Mouse (Mus musculus) forebrain, embryonic 14.5 days (tissue): ENCODE results near the gene Zbtb4. TPM values are rescaled to one million over a fixed set of nuclear protein-coding genes. Genes with fewer than 3 reads are reported as not detected.
A peak's percentile ranks its signal among the peaks of the same experiment; 100 is the strongest.

Source experiments
- ATAC-seq: fragments of 200-750 bp; cut with Nextera tagmentation; 2 replicates; pipeline ENCODE4 v1.8.0; 2017; ENCODE audit warnings: mild to moderate bottlenecking, moderate library complexity
- DNase-seq: peaks from one replicate; pipeline ENCODE4 v3.0.0-alpha.2; 2015; ENCODE audit warnings: low spot score
- H3K27ac ChIP-seq: fragments of 300-500 bp; sonication (generic); 2 replicates; pipeline ENCODE4 v1.5.1; 2014; ENCODE audit warnings: low read depth, mild to moderate bottlenecking, control low read depth, low read length, moderate library complexity
- H3K27me3 ChIP-seq: fragments of 300-500 bp; sonication (generic); replicated peaks from 2 replicates; pipeline ENCODE4 v1.6.1; 2014; ENCODE audit warnings: low read length, control low read depth, mixed read lengths; ENCODE audit not compliant: control insufficient read depth, insufficient read depth
- H3K36me3 ChIP-seq: fragments of 300-500 bp; sonication (generic); 2 replicates; pipeline ENCODE4 v1.6.1; 2014; ENCODE audit warnings: low read length, control low read depth; ENCODE audit not compliant: control insufficient read depth, insufficient read depth
- H3K4me1 ChIP-seq: fragments of 300-500 bp; sonication (generic); 2 replicates; pipeline ENCODE4 v1.6.1; 2014; ENCODE audit warnings: antibody characterized with exemption, low read length, control low read depth; ENCODE audit not compliant: control insufficient read depth, insufficient read depth
- H3K4me2 ChIP-seq: fragments of 300-500 bp; sonication (generic); 2 replicates; pipeline ENCODE4 v1.6.1; 2014; ENCODE audit warnings: mild to moderate bottlenecking, control low read depth, low read length
- H3K4me3 ChIP-seq: fragments of 300-500 bp; sonication (generic); 2 replicates; pipeline ENCODE4 v1.5.1; 2014; ENCODE audit warnings: low read depth, low read length, control low read depth
- H3K9ac ChIP-seq: fragments of 300-500 bp; sonication (generic); 2 replicates; pipeline ENCODE4 v1.6.1; 2014; ENCODE audit warnings: mild to moderate bottlenecking, low read length, control low read depth, moderate library complexity
- H3K9me3 ChIP-seq: fragments of 300-500 bp; sonication (generic); replicated peaks from 2 replicates; pipeline ENCODE4 v1.6.1; 2016; ENCODE audit warnings: low read length, control low read depth, mixed read lengths; ENCODE audit not compliant: control insufficient read depth
- WGBS: fragments of 180-500 bp; shearing (Covaris S2); extraction: QIAGEN DNeasy Blood & Tissue Kit; methylation state at CpG from one replicate; pipeline ENCODE4 v1.1.7; 2014; 5-methylcytosine and 5-hydroxymethylcytosine counted together
- polyA plus RNA-seq: library from polyadenylated mRNA; unstranded; fragments of >200 nt; fragmentation: Nextera tagmentation; extraction: Ambion mirVana; gene quantifications from 2 replicates; pipeline ENCODE4 v1.2.1, GENCODE M21; 2014

Zbtb4 gene
- polyA plus RNA-seq, 1 experiment from 2014 or later, result 2.1 TPM

DNA sequence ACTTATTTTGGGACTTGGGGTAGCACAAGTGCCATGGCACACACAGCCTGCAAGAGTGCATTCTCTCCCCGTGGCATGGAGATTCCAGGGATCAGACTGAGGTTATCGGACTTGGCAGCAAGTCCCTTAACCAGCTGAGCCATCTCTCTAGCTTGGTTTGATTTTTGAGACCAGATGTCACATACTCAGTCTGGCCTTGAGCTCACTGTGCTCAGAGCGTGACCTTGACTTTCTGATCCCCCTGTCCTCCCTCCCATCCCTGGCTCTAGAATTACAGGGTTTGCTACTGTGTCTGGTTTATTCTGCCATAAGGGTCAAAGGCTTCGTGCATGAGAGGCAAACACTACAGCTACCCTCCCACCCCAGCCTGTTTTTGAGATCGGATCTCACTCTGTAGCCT lies 23.7 kb downstream of the Zbtb4 start:
- H3K9ac ChIP-seq, result no peak overlapping the region
- DNase-seq (no peak), ATAC-seq (no peak)
- no peaks in the 10 kb centered on the region for H3K4me1 ChIP-seq
- no peak overlapping the region for H3K4me2 ChIP-seq
- H3K36me3 ChIP-seq, result no peaks in the 10 kb centered on the region
- WGBS, result 74% methylated on average over 5 of the region's 5 CpGs
- H3K4me3 ChIP-seq, result no peak overlapping the region
- H3K27me3 ChIP-seq, result no peaks in the 10 kb centered on the region
- no peaks in the 10 kb centered on the region for H3K9me3 ChIP-seq
- H3K27ac ChIP-seq, result no peak overlapping the region

DNA sequence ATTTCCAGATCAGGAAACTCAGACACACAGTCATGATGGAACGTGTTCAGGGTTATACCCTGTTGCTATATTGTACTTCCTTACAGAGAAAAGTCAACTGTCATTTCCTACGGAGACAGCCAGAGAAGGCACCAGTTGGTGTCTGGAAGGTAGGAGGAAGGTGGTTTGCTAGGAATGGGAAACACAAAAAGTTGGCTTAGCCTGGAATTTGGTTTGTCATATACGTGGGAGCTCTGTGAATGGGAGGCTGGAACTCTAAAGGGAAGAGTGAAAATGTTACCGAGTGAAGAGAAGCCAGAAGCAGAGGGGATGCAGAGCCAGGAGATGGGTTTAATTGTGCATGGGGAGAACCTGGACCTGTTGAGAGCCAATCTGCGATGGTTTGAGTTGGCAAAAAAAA lies 25.7 kb downstream of the Zbtb4 start:
- Histone ChIP-seq H3K4me2 (no peak overlapping the region), H3K36me3 (no peaks in the 10 kb centered on the region), H3K27ac (no peak overlapping the region), H3K9me3 (no peaks in the 10 kb centered on the region), H3K4me1 (no peaks in the 10 kb centered on the region), H3K9ac (no peak overlapping the region), H3K4me3 (no peak overlapping the region), H3K27me3 (no peaks in the 10 kb centered on the region)
- DNase-seq (no peak), ATAC-seq (no peak)
- 76% methylated on average over 5 of the region's 5 CpGs for WGBS

DNA sequence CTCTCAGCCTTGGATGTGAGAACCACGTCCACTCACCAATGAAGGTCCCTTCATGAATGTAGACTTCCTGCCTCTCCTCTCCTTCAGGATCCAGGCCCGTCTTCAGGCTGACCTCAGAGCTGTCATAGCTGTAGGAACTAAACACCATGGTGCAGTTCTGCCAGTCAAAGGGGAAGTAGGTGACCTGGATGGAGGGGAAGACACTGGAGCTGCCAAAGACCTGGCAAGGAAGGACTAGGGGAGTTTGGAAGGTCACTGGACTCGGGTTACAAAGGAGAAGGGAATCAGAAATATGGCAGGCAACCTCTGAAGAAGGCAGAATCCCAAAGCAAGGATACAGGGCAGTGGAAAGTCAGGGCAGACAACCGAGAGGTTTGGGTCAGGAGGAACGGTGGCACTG lies 27.7 kb downstream of the Zbtb4 start:
- Histone ChIP-seq H3K27me3 (no peaks in the 10 kb centered on the region; the same call in 1 of the 2 replicates), H3K27ac (no peak overlapping the region), H3K9ac (no peak overlapping the region), H3K36me3 (no peaks in the 10 kb centered on the region), H3K4me2 (no peak overlapping the region), H3K9me3 (no peaks in the 10 kb centered on the region), H3K4me3 (no peak overlapping the region), H3K4me1 (no peaks in the 10 kb centered on the region)
- 56% methylated on average over 5 of the region's 5 CpGs for WGBS
- DNase-seq (no peak), ATAC-seq (no peak)

DNA sequence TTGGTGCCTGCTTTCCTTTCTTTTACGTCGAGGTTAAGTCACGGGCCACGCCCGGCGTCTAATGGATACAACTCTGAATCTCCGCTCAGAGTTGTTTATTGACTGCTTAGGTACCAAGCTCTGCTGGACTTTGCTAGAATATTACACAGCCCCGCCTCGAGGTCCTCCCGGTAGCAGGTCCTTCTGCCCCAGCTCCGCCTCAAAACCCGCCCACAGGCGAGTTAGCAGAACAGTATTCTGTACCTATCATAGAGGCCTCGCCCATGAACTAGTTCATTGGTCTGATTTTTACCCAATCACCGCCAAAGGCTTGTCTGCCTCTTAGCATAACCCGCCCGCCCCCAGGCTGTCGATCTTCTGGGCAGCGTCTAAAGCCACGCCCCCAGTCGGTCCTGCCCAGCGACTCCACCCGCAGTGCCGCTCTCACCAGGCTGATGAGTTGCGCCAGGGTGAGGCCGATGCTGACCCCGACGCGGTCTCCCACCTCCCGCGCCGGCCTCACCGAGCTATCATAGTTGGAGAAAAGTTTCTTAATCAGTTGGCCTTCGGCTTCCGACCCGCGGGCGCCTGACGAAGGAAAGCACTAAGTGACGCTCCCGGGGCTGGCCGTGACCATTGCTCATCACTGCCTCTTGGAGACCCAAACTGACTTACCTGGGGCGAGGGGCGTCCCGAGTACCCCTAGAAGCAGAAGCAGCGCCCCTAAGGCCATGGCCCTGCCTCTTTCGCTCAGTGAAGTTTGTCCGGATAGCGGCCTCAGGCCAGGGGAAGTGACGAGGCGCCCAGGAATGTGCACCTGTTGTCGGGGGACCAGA lies 29.7 kb downstream of the Zbtb4 start, which contains the start of gene Chrnb1:
Gene Chrnb1 (minus strand): TSS at position 776 of the 815 bp plus-strand sequence.
- peak within 1 kb of the TSS; percentile 37 for H3K4me3 ChIP-seq
- H3K9me3 ChIP-seq, result no peaks in the 10 kb centered on the region
- WGBS, result 3% methylated on average over 52 of the region's 52 CpGs
- peak; percentile 93 for ATAC-seq
- H3K4me2 ChIP-seq, result peak within 1 kb of the TSS; percentile 75
- H3K4me1 ChIP-seq, result peaks cover 15% of the 10 kb centered on the region
- peak within 1 kb of the TSS; percentile 52 for H3K9ac ChIP-seq
- H3K27ac ChIP-seq, result no peak within 1 kb of the TSS
- H3K36me3 ChIP-seq, result no peaks in the 10 kb centered on the region
- DNase-seq, result peak; percentile 96
- H3K27me3 ChIP-seq, result no peaks in the 10 kb centered on the region; the same call in 1 of the 2 replicates

DNA sequence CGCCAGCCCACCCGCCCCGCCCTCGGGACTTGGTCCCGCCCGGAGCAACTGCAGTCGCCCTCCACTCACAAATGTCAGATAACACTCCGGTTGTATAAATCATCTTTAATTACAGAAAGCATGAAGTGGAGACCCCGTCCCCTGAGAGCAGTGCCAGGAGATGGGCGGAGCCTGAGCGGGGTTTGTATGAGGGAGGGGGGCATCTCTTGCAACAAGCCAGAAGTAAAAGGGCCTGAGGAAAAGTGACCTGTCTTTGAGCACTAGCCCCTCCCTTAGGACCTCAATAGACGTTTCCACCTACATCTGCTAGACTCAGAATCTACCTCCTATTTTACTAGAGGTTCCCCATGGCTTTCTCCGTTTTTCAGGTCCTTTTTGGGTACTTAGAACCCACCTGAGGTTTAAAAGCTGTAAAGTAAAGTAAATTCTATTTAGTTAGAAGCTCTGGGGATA lies 30.3 kb downstream of the Zbtb4 start:
- Histone ChIP-seq H3K4me3 (peak overlapping the region; percentile 37), H3K4me2 (peak overlapping the region; percentile 75), H3K36me3 (no peaks in the 10 kb centered on the region), H3K9me3 (no peaks in the 10 kb centered on the region), H3K27me3 (no peaks in the 10 kb centered on the region; the same call in 1 of the 2 replicates), H3K27ac (no peak overlapping the region), H3K4me1 (peaks cover 17% of the 10 kb centered on the region), H3K9ac (peak overlapping the region; percentile 52; the same call in 1 of the 2 replicates)
- no peak for DNase-seq
- ATAC-seq, result no peak
- 2% methylated on average over 13 of the region's 13 CpGs for WGBS

DNA sequence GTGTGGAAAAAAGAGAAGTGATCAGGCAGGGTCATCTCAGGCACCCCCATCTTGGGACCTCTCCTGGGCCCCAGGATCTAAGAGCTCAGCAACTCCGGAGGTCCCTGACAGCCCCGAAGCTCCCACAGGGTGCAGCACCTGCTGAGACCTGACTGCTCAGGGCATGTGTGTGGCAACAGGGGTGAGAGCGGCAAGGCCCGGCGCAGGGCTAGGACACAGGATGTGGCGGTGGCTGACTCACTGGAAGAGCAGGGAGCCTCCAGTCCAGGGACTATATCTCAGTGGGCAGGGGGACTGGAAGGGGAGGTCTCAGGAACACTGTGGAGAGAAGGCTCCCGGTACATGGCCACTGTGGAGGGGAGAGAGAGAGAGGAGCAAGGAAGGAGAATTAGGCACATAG lies 32.2 kb downstream of the Zbtb4 start:
- no peak overlapping the region for H3K9ac ChIP-seq

DNA sequence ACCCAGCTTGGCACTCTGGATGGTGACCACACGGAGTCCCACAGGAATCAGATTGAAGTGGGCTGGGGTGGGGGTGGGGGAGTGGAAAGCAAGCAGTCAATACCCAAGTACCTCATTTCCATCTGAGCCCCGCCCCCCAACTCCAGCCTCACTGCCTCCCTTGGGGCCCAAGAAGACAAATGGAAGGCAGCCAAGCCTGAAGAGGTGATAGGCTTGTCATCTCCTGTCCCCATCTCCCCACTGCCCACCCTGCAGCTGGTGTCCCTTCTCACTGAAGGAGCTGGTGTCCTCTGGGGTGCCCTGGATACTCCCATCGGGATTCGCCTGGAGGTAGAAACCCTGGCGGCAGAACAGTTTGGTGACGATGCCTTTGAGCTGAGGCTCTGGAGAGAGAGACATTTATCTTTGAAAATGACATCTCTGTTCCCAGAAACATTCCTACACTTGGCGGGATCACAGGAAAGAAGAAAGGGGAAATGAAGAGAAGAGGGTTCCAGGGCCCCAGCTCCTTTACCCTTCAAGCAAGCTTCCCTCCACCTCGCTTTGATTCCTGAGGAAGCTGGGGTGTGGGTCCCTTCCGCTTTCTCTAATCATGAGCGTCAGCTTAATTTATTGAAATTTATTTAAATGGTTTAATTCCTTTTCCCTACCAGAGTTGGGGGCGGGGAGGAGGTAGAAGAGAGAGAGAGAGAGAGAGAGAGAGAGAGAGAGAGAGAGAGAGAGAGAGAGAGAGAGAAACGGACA lies 33.9 kb downstream of the Zbtb4 start:
- 21% methylated on average over 11 of the region's 12 CpGs for WGBS
- Histone ChIP-seq H3K9me3 (no peaks in the 10 kb centered on the region), H3K9ac (peak overlapping the region; percentile 73; the same call in 1 of the 2 replicates), H3K27me3 (peaks cover 10% of the 10 kb centered on the region), H3K27ac (peak overlapping the region; percentile 88), H3K4me1 (peaks cover 44% of the 10 kb centered on the region), H3K4me3 (peak overlapping the region; percentile 56), H3K36me3 (no peaks in the 10 kb centered on the region), H3K4me2 (peak overlapping the region; percentile 98)
- DNase-seq (peak; percentile 68), ATAC-seq (no peak)

More for the DNA sequence above, 32.2 kb downstream of the Zbtb4 start:
- no peaks in the 10 kb centered on the region for H3K9me3 ChIP-seq
- H3K4me2 ChIP-seq, result no peak overlapping the region
- H3K27ac ChIP-seq, result no peak overlapping the region; the same call in 1 of the 2 replicates
- 80% methylated on average over 7 of the region's 7 CpGs for WGBS
- ATAC-seq (no peak), DNase-seq (no peak)
- no peak overlapping the region for H3K4me3 ChIP-seq
- peaks cover 27% of the 10 kb centered on the region for H3K4me1 ChIP-seq
- H3K36me3 ChIP-seq, result no peaks in the 10 kb centered on the region
- peaks cover 5% of the 10 kb centered on the region; the same call in 1 of the 2 replicates for H3K27me3 ChIP-seq

DNA sequence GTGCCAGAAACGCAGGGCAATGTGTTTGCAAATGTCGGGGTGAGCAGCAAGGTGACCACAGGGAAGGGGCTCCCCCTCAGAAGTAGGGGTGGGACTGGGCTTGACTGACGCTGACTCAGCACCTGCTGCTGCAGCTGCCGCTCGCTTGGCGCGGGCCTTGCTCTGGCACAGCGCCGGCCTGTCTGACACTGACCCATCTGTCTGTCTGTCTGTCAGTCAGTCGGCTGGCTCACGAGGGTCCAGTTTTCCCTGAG lies 34.4 kb downstream of the Zbtb4 start:
- no peaks in the 10 kb centered on the region for H3K36me3 ChIP-seq
- peak overlapping the region; percentile 56 for H3K4me3 ChIP-seq
- DNase-seq (peak; percentile 77), ATAC-seq (peak; percentile 45)
- under 1% methylated on average over 11 of the region's 11 CpGs for WGBS
- peak overlapping the region; percentile 73 for H3K9ac ChIP-seq
- peak overlapping the region; percentile 98 for H3K4me2 ChIP-seq
- H3K4me1 ChIP-seq, result peaks cover 46% of the 10 kb centered on the region
- H3K9me3 ChIP-seq, result no peaks in the 10 kb centered on the region
- H3K27ac ChIP-seq, result peak overlapping the region; percentile 88
- H3K27me3 ChIP-seq, result peaks cover 15% of the 10 kb centered on the region
